Mouse (Mus musculus) ES-Bruce4 (cell line): ENCODE measurements around the gene Tspan10. TPM values are rescaled to one million over a fixed set of nuclear protein-coding genes. Genes with fewer than 3 reads are reported as not detected.

Experiments
- H3K27ac ChIP-seq: 2 replicates; pipeline ENCODE4 v1.5.1; 2012; ENCODE audit warnings: low read length, inconsistent platforms; ENCODE audit not compliant: insufficient read depth
- H3K27me3 ChIP-seq: 2 replicates; pipeline ENCODE4 v1.6.1; 2012; ENCODE audit warnings: mild to moderate bottlenecking, low read length, inconsistent platforms; ENCODE audit not compliant: control insufficient read depth, poor library complexity, insufficient read depth, severe bottlenecking
- H3K36me3 ChIP-seq: 2 replicates; pipeline ENCODE4 v1.6.1; 2012; ENCODE audit warnings: inconsistent platforms, mild to moderate bottlenecking, low read length, moderate library complexity; ENCODE audit not compliant: control insufficient read depth, poor library complexity, insufficient read depth, severe bottlenecking
- H3K4me1 ChIP-seq: one replicate; pipeline ENCODE4 v1.8.1; 2011; ENCODE audit warnings: low read length; ENCODE audit not compliant: control insufficient read depth, insufficient read depth
- H3K4me3 ChIP-seq: 2 replicates; pipeline ENCODE4 v1.5.1; 2011; ENCODE audit warnings: low read depth, mild to moderate bottlenecking, low read length
- H3K9ac ChIP-seq: 2 replicates; pipeline ENCODE4 v1.6.1; 2012; ENCODE audit warnings: low read depth, mild to moderate bottlenecking, inconsistent platforms; ENCODE audit not compliant: poor library complexity, severe bottlenecking
- H3K9me3 ChIP-seq: replicated peaks from 2 replicates; pipeline ENCODE4 v1.6.1; 2012; ENCODE audit warnings: mild to moderate bottlenecking, low read length, inconsistent platforms; ENCODE audit not compliant: control insufficient read depth, poor library complexity, insufficient read depth, severe bottlenecking
- CTCF ChIP-seq: IDR thresholded peaks from one replicate; pipeline ENCODE4 v1.8.1; 2011; ENCODE audit warnings: low read depth, low read length
- EP300 ChIP-seq: IDR thresholded peaks from 2 replicates; pipeline ENCODE4 v1.6.1; 2011; ENCODE audit warnings: low read depth, low read length; ENCODE audit not compliant: insufficient read depth
- POLR2A ChIP-seq: IDR thresholded peaks from one replicate; pipeline ENCODE4 v1.8.1; 2011; ENCODE audit warnings: low read length; ENCODE audit not compliant: insufficient read depth
- polyA plus RNA-seq: library from polyadenylated mRNA; stranded (reverse); fragments of >200 nt; gene quantifications from 2 replicates; pipeline ENCODE4 v1.2.4, GENCODE M21; 2011; ENCODE audit warnings: low read depth; ENCODE audit not compliant: missing spikeins, insufficient read depth, insufficient read length

Tspan10 gene
- polyA plus RNA-seq, 1 experiment, result not detected

DNA sequence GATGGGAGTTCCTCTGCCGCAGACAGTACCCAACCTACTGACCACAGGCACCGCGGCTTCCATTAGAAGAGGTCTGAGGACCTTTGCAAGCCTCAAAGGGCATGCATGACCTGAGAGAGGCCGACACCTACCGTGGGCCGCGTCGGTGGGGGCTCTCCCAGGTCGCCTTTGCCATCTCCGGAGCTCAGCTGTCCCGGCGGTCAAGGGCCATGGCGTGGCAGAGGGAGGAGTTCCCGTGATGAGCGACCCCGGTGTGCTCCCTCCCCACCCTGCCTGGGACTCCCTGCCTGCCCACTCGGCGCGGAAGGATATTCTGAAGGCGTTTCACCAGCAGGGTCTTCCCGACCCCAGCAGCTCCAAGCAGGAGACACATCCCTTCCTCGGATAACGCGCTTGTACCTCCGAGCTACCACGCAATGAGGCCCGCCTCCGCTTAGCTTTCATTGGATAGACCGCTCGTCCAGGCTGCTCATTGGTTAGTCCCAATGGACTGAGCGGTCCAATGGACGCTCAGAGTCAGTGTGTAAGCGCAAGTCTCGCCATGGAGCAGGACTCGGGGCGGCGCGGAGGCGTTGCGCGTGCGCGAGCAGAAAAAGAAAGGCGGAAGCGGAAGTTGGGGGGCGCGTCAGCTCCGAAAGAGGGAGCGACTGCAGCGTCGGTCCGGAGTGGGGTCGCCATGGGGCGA is 24.7 kb downstream of the Tspan10 start, which contains the start of gene Arl16:
TSS of gene Arl16 (minus strand) at position 557 of the 685 bp plus-strand sequence.
- H3K9me3 ChIP-seq, result no peaks in the 10 kb centered on the region
- no peaks in the 10 kb centered on the region; the same call in 1 of the 2 replicates for H3K36me3 ChIP-seq
- H3K4me1 ChIP-seq, result no peaks in the 10 kb centered on the region
- no peak within 1 kb of the TSS for H3K27ac ChIP-seq
- H3K9ac ChIP-seq, result peak within 1 kb of the TSS; percentile 68
- H3K27me3 ChIP-seq, result no peaks in the 10 kb centered on the region
- H3K4me3 ChIP-seq, result peak within 1 kb of the TSS; percentile 86
- peak; percentile 65 for TF ChIP-seq POLR2A
- no peak for TF ChIP-seq CTCF

DNA sequence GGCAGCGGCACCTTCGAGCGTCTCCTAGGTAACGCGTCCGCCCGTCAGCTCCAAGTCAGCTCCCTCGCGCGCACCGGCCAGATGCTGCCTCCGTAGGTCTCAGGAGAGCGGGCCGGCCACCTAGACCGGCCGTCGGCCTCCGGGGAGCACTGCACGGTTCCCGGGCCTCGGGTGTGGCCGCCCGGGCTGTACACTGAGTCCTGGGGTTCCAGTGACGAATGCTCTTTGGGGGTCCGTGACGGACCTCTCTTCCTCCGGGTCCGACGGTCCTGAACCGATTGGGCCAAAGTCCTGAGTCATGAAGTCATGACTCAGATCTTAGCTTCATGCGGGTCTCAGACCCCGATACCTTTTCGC is 25.3 kb downstream of the Tspan10 start:
- Histone ChIP-seq H3K27me3 (no peaks in the 10 kb centered on the region), H3K9me3 (no peaks in the 10 kb centered on the region), H3K36me3 (no peaks in the 10 kb centered on the region), H3K4me1 (no peaks in the 10 kb centered on the region), H3K9ac (peak overlapping the region; percentile 64), H3K27ac (no peak overlapping the region), H3K4me3 (peak overlapping the region; percentile 73)
- TF ChIP-seq CTCF, result no peak
- TF ChIP-seq POLR2A, result no peak
- no peak for TF ChIP-seq EP300

DNA sequence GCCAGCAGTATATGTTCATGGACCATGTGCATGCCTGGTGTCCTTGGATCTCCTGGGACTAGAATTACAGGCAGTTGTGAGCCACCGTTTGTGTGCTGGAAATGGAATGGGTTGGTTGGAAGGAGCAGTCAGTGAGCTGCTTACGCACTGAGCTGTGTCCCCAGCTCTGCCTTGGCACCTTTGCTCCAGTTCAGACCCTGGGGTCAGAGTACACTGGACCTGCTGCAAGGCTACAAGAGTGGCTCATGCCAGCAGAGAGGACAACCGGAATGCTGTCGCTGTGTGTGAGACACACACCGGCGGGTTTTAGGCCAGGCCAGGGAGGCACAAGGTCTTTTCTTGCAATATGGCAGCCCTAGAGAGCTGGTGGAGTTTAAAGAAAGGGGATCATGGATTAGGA is 29.6 kb downstream of the Tspan10 start:
- H3K27ac ChIP-seq, result no peak overlapping the region
- no peaks in the 10 kb centered on the region for H3K27me3 ChIP-seq
- H3K9me3 ChIP-seq, result no peaks in the 10 kb centered on the region
- H3K36me3 ChIP-seq, result no peaks in the 10 kb centered on the region; the same call in 1 of the 2 replicates
- H3K4me1 ChIP-seq, result no peaks in the 10 kb centered on the region
- TF ChIP-seq EP300 (no peak), CTCF (no peak), POLR2A (no peak)
- no peak overlapping the region for H3K9ac ChIP-seq
- no peak overlapping the region for H3K4me3 ChIP-seq

DNA sequence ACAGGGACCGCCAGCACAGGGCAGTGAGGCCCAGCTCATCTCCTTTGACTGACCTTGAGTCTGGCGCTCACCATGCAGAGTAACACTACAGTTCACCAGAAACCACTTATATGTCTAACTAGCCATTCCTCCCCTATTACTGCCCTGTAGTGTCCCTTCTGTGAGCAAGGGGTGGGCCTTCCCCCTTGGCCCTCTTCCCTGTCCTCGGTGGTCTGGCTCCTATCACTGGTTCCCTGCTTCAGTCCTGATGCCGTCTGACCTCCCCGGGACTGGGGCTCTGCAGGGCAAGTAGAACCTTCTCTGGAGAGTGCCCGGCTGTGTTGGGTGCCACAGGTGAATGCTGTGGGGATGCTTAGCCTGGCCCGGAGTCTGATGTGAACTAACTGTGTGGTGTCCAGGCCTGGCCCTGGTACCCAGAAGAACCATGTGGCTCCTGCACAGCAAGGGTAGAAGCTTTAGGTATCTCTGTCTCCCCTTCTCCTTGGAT is 41.0 kb downstream of the Tspan10 start:
- peaks cover 34% of the 10 kb centered on the region for H3K36me3 ChIP-seq
- H3K9ac ChIP-seq, result peak overlapping the region; percentile 87; the same call in 1 of the 2 replicates
- H3K4me3 ChIP-seq, result peak overlapping the region; percentile 97; the same call in 1 of the 2 replicates
- no peaks in the 10 kb centered on the region for H3K27me3 ChIP-seq
- no peaks in the 10 kb centered on the region for H3K4me1 ChIP-seq
- H3K27ac ChIP-seq, result 0 out of 2 replicates have a peak overlapping the region, but pooled peaks have one; percentile 42
- TF ChIP-seq EP300 (no peak), POLR2A (no peak), CTCF (no peak)
- H3K9me3 ChIP-seq, result no peaks in the 10 kb centered on the region

DNA sequence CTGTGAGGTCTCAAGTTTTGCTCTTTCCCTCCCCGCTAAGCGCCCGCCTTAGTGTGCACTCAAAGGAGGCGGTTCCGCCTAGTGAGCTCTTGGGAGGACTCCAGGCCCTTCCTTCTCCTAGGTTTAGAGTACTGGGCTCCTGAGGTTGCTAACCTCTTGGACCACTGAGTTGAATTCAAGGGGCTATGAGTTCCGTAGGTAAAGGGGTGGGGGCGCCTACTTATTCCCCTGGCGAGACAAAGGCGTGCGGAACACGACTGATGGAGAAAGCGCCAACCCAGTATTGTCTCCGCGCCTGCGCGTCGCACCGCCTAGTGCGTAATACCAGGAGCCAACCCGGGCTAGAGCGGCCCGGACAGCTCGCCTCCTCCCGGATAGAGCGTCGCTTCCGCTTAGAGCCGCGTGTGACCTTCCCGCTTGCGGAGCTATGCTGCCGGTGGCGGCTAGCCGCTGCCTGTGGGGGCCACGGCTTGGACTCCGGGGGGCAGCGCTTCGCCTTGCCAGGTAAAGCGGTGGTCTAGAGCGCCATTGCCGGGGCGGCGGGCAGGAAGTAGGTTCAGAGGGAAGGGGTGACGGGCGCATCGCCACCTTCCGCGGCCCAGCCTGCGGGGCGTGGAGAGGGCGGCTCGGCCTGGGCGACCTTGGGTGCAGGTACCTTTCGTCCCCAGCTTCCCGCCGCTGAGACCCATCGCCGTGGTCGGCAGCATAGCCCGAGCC is 42.0 kb downstream of the Tspan10 start, which contains the start of gene Mrpl12:
TSS of gene Mrpl12 (plus strand) at position 349 of the 717 bp plus-strand sequence.
- Histone ChIP-seq H3K27me3 (no peaks in the 10 kb centered on the region), H3K9me3 (no peaks in the 10 kb centered on the region), H3K27ac (peak within 1 kb of the TSS; percentile 42), H3K36me3 (peaks cover 31% of the 10 kb centered on the region), H3K4me3 (peak within 1 kb of the TSS; percentile 97), H3K4me1 (peaks cover under 1% of the 10 kb centered on the region), H3K9ac (peak within 1 kb of the TSS; percentile 87)
- TF ChIP-seq CTCF (no peak), EP300 (0 out of 2 replicates have a peak, but pooled peaks have one; percentile 14), POLR2A (peak; percentile 48)

DNA sequence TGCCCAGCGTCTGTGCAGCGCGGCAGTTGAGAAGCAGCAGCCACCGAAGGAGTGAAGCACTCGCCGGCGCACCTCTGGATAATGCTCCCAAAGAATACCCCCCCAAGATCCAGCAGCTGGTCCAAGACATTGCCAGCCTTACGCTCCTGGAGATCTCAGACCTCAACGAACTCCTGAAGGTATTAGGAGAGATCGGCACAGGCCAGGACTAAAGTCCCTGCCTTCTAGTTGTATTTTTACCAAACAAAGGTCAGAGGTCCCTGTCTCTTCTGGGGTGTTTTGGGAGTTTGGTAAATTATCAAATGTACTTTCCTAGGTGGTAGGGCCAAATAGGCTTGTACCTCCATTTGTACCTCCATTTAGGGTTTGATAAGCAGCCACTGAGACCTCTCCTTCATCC is 42.8 kb downstream of the Tspan10 start:
- Histone ChIP-seq H3K36me3 (peaks cover 32% of the 10 kb centered on the region), H3K27ac (0 out of 2 replicates have a peak overlapping the region, but pooled peaks have one; percentile 5), H3K9me3 (no peaks in the 10 kb centered on the region), H3K4me3 (peak overlapping the region; percentile 97), H3K27me3 (no peaks in the 10 kb centered on the region), H3K4me1 (peaks cover 2% of the 10 kb centered on the region), H3K9ac (peak overlapping the region; percentile 87)
- TF ChIP-seq CTCF, result no peak
- TF ChIP-seq EP300, result no peak
- TF ChIP-seq POLR2A, result no peak
